Mouse (Mus musculus) C2C12 (cell line): ENCODE results near the gene Nkx6-2.

ENCODE experiments used
- CEBPB ChIP-seq: IDR thresholded peaks from one replicate; pipeline ENCODE4 v1.6.1; 2011; ENCODE audit warnings: low read depth, mild to moderate bottlenecking, control low read depth, moderate library complexity
- CTCF ChIP-seq: IDR thresholded peaks from one replicate; pipeline ENCODE4 v1.5.1; 2011; ENCODE audit not compliant: control insufficient read depth, insufficient read depth, insufficient read length
- FOSL1 ChIP-seq: IDR thresholded peaks from one replicate; pipeline ENCODE4 v1.8.0; 2011; ENCODE audit warnings: mild to moderate bottlenecking, low read length; ENCODE audit not compliant: poor library complexity, insufficient read depth, severe bottlenecking
- MAX ChIP-seq: IDR thresholded peaks from one replicate; pipeline ENCODE4 v1.6.1; 2011; ENCODE audit warnings: mild to moderate bottlenecking, control low read depth
- MYOD1 ChIP-seq: IDR thresholded peaks from one replicate; pipeline ENCODE4 v1.6.1; 2011; ENCODE audit warnings: low read depth; ENCODE audit not compliant: control insufficient read depth, insufficient read length
- MYOG ChIP-seq: IDR thresholded peaks from one replicate; pipeline ENCODE4 v1.6.1; 2011; ENCODE audit not compliant: control insufficient read depth, insufficient read length; ENCODE audit errors: extremely low read depth
- USF1 ChIP-seq: IDR thresholded peaks from one replicate; pipeline ENCODE4 v1.6.1; 2011; ENCODE audit warnings: low read depth, mild to moderate bottlenecking, control low read depth, moderate library complexity

GRCm38 (mm10) chr7:139565998-139566397 is 16.6 kb downstream of the Nkx6-2 start:
- TF ChIP-seq CTCF: no peak
- TF ChIP-seq MAX: no peak
- TF ChIP-seq CEBPB: no peak
- TF ChIP-seq USF1: no peak
- no peak for TF ChIP-seq MYOD1
- no peak for TF ChIP-seq FOSL1
- TF ChIP-seq MYOG: no peak
